Comparison of ENCODE assay signal across 8 mouse cellular contexts in the genomic region with DNA sequence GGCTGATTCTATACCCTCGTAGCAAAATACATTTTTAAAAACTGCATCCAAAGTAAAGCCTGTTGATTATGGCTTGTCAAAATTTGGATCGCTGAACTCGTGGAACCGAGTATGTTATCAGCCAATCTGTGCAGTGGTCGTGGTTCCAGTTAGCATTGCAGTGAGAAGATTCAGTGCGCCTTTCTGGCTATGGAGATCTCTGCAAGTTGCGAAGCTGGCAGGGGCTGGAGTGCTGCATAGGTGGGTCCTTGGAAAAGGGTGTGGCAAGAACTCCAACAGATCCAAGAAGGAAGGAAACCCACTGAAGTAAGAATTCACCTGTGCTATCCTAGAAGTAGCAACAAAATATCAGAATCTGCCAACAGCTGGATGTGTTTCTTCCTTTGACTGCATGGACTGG. TPM values are rescaled to one million over a fixed set of nuclear protein-coding genes. Genes with fewer than 3 reads are reported as not detected.
DNase-seq lines count a peak whose midpoint lies in the region; ATAC-seq and TF ChIP-seq lines count a peak whose summit lies in the region.

No protein-coding gene starts in this region.

- no peaks in the 10 kb centered on the region for H3K4me1 ChIP-seq in spleen, adult 2 months (ENCODE audit: control insufficient read depth, insufficient read depth, insufficient read length)
- peaks cover 12% of the 10 kb centered on the region; the same call in 1 of the 2 replicates for H3K4me1 ChIP-seq in hindbrain, embryonic 14.5 days (replicated peaks; ENCODE audit: control insufficient read depth, insufficient read depth, low read length)
- peaks cover 6% of the 10 kb centered on the region for H3K4me1 ChIP-seq in testis, adult 2 months (ENCODE audit: control insufficient read depth, insufficient read depth, low read length)

- peak overlapping the region; percentile 73 for H3K4me2 ChIP-seq in hindbrain, embryonic 14.5 days (replicated peaks)

- WGBS in spleen, adult 2 months: 15% methylated on average over 7 of the region's 7 CpGs
- WGBS in hindbrain, embryonic 14.5 days: 6% methylated on average over 7 of the region's 7 CpGs

- H3K36me3 ChIP-seq in spleen, adult 2 months (ENCODE audit: control insufficient read depth, insufficient read depth, low read length): peaks cover 3% of the 10 kb centered on the region; the same call in 1 of the 2 replicates
- peaks cover 11% of the 10 kb centered on the region for H3K36me3 ChIP-seq in hindbrain, embryonic 14.5 days (replicated peaks; ENCODE audit: control insufficient read depth, insufficient read depth)
- H3K36me3 ChIP-seq in testis, adult 2 months (ENCODE audit: control insufficient read depth, insufficient read depth, low read length): no peaks in the 10 kb centered on the region

- no peak for DNase-seq in spleen, adult 2 months (ENCODE audit: low read depth in 1 of 2, low spot score in 2 of 2)
- DNase-seq in spleen, adult 12 weeks (ENCODE audit: low spot score): no peak
- peak; percentile 55 for DNase-seq in embryo, embryonic 10.5 days (ENCODE audit: low spot score)
- no peak for DNase-seq in hindbrain, embryonic 14.5 days (ENCODE audit: low spot score)
- peak; percentile 5 for DNase-seq in lung, postnatal 14 days
- DNase-seq in urinary bladder, postnatal 25 days (ENCODE audit: low spot score): no peak

- TF ChIP-seq CTCF in spleen, adult 2 months (IDR thresholded peaks at IDR 0.05; ENCODE audit: extremely low read depth, insufficient read depth, insufficient read length, insufficient replicate concordance): no peak
- TF ChIP-seq CTCF in testis, adult 2 months (IDR thresholded peaks at IDR 0.05; ENCODE audit: control insufficient read depth, insufficient read depth, insufficient replicate concordance, low read depth, low read length): no peak

- H3K9me3 ChIP-seq in hindbrain, embryonic 14.5 days (ENCODE audit: control insufficient read depth, low read length): no peaks in the 10 kb centered on the region

- ATAC-seq in hindbrain, embryonic 14.5 days (ENCODE audit: low FRiP score): no peak
- no peak for ATAC-seq in activated CD4-positive, CD25-positive, alpha-beta regulatory T cell, adult 4 months

- no peak for TF ChIP-seq POLR2A in spleen, adult 2 months (IDR thresholded peaks at IDR 0.05; ENCODE audit: low read depth, low read length)
- TF ChIP-seq POLR2A in testis, adult 2 months (IDR thresholded peaks at IDR 0.05; ENCODE audit: control insufficient read depth, low read depth, low read length): no peak

- peak overlapping the region; percentile 97 for H3K9ac ChIP-seq in hindbrain, embryonic 14.5 days

- no peak overlapping the region for H3K27ac ChIP-seq in spleen, adult 2 months (ENCODE audit: insufficient read depth, low read length)
- no peak overlapping the region for H3K27ac ChIP-seq in hindbrain, embryonic 14.5 days
- H3K27ac ChIP-seq in testis, adult 2 months (ENCODE audit: control insufficient read depth, insufficient read depth, low read depth, low read length): peak overlapping the region; percentile 49

- no peaks in the 10 kb centered on the region for H3K27me3 ChIP-seq in spleen, adult 2 months (ENCODE audit: control insufficient read depth, insufficient read depth, low read length)
- no peaks in the 10 kb centered on the region for H3K27me3 ChIP-seq in hindbrain, embryonic 14.5 days (ENCODE audit: control insufficient read depth, insufficient read depth, low read length)
- H3K27me3 ChIP-seq in testis, adult 2 months (ENCODE audit: control insufficient read depth, insufficient read depth, low read length): no peaks in the 10 kb centered on the region

- H3K4me3 ChIP-seq in spleen, adult 2 months (ENCODE audit: extremely low read depth, insufficient read depth, insufficient read length): peak overlapping the region; percentile 2; the same call in 1 of the 2 replicates
- peak overlapping the region; percentile 92 for H3K4me3 ChIP-seq in hindbrain, embryonic 14.5 days (replicated peaks; ENCODE audit: low read length)
- H3K4me3 ChIP-seq in testis, adult 2 months (ENCODE audit: control insufficient read depth, low read depth, low read length): peak overlapping the region; percentile 33

RNA-seq across cellular contexts. Expression of gene Hmgxb4, which starts 1.4 kb away (rescaled TPM):
- polyA plus RNA-seq in spleen, adult 2 months (2012; rRNA removed): 6.7 and 7.5 TPM in 2 replicates
- polyA plus RNA-seq in hindbrain, embryonic 14.5 days (2014; fragmentation: Nextera tagmentation; extraction: Ambion mirVana): 41.0 and 43.5 TPM in 2 replicates
- 6.0 TPM in 2 replicates for polyA plus RNA-seq in testis, adult 2 months (2012; rRNA removed)
- polyA plus RNA-seq in activated CD4-positive, CD25-positive, alpha-beta regulatory T cell, adult 4 months (2017; shearing (Covaris generic)): 10 to 100 TPM; 32.9 to 42.2 TPM

RNA-seq across cellular contexts. Expression of gene Tom1, which starts 39.0 kb away (rescaled TPM):
- polyA plus RNA-seq in spleen, adult 2 months (2012; rRNA removed): 24.7 and 29.7 TPM in 2 replicates
- polyA plus RNA-seq in hindbrain, embryonic 14.5 days (2014; fragmentation: Nextera tagmentation; extraction: Ambion mirVana): 33.3 and 36.8 TPM in 2 replicates
- polyA plus RNA-seq in testis, adult 2 months (2012; rRNA removed): 117 and 129 TPM in 2 replicates
- 10 to 100 TPM; 14.3 to 14.7 TPM for polyA plus RNA-seq in activated CD4-positive, CD25-positive, alpha-beta regulatory T cell, adult 4 months (2017; shearing (Covaris generic))

Comparison
In these comparisons a context has a peak if more than half of its experiments do, and no peak if none do; other contexts are left out.
1. DNase-seq: peak in embryo, embryonic 10.5 days (single experiment) and lung, postnatal 14 days (single experiment); none in spleen, adult 2 months (0 of 2), spleen, adult 12 weeks (single experiment), hindbrain, embryonic 14.5 days (single experiment) and urinary bladder, postnatal 25 days (single experiment).
2. H3K4me3 ChIP-seq: peak in every context shown above with its lines; median percentile 92 in hindbrain, embryonic 14.5 days; 33 in testis, adult 2 months; 2 in spleen, adult 2 months.